Mouse (Mus musculus) CD8-positive naive resting alpha-beta T cell, adult 2 months (primary cell): Measurements from ENCODE around the gene Prl3d3.
"Not testable (repeated sequence)": the region's sequence is repeated elsewhere in the genome, so short reads cannot be mapped to it uniquely, and the experiment has no call there.

ENCODE experiments used
- DNase-seq, 2 experiments: peaks; one replicate each; pipeline ENCODE4 v3.0.0; 2022; ENCODE audit warnings: low read depth in 2 of 2, low spot score in 2 of 2

The Prl3d3 gene

DNA sequence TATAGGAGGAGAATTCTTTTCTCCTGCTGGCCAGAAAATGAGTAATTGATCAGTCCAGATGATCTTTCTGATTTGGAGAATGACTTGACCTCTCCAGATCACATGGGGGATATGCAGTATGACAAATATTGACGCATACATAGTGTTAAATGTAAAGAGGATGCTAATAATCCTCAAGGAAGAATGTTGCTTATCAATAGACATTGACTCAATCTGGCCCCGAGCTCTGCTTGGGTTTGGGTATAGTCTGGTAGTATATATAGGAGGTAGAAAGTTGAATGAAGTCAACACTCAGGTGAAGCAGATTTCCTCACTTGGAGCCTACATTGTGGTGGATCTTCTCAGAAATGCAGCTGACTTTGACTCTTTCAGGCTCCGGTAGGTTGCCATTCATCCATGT lies at the start of gene Prl3d3:
TSS of gene Prl3d3 (plus strand) at position 301 of the 400 bp plus-strand sequence.
- not testable (repeated sequence) for DNase-seq

DNA sequence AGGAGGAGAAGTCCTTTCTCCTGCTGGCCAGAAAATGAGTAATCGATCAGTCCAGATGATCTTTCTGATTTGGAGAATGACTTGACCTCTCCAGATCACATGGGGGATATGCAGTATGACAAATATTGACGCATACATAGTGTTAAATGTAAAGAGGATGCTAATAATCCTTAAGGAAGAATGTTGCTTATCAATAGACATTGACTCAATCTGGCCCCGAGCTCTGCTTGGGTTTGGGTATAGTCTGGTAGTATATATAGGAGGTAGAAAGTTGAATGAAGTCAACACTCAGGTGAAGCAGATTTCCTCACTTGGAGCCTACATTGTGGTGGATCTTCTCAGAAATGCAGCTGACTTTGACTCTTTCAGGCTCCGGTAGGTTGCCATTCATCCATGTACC lies 35.2 kb upstream of the Prl3d3 start, which contains the start of gene Prl3d2:
TSS of gene Prl3d2 (plus strand) at position 301 of the 400 bp plus-strand sequence.
- not testable (repeated sequence) for DNase-seq

DNA sequence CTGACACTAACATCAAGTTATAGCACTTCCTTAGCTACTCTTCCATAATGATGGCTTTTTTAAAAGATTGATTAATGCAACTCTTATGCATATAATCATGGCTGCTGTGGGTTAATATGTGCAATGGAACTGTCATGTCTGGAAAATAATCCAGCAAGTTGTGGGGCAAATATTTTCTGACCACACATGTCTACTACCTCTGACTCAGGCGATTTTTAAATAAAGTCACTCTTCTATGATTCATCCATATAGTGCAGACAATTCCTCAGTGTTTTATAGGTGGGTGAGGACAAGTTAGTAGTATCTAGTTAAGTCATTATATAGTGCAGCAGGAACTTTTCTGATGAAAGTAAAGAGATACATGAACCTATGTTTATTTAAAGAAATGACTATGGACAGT lies 8.3 kb upstream of the Prl3d3 start:
- no peak for DNase-seq

DNA sequence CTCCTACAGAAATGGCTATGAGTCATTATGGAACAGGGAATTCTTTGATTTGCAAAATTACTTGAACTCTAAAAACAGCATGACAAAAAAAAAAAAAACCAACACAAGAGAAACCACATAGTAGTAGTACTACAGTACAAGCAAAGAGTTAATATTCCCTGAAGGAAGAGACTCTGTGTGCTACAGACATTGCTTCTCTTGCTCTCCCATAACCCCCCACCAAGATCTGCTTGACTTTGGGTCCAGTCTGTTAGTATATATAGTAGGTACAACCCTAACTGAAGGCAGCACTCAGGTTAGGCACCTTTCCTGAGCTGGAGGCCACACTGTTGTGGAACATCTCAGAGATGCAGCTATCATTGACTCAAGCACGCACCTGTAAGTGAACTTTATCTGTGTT lies 39.8 kb downstream of the Prl3d3 start, which contains the start of gene Prl3c1:
TSS of gene Prl3c1 (plus strand) at position 301 of the 400 bp plus-strand sequence.
- DNase-seq, result no peak
